Mouse (Mus musculus) kidney, postnatal 4 days (tissue): Measurements from ENCODE around the gene Tmem235.
"Not testable (repeated sequence)": the region's sequence is repeated elsewhere in the genome, so short reads cannot be mapped to it uniquely, and the experiment has no call there.

ENCODE experiments used
- DNase-seq, 2 experiments: peaks; one replicate each; pipeline ENCODE4 v3.0.0; 2021; ENCODE audit warnings: mixed read lengths in 2 of 2

Tmem235 gene

DNA sequence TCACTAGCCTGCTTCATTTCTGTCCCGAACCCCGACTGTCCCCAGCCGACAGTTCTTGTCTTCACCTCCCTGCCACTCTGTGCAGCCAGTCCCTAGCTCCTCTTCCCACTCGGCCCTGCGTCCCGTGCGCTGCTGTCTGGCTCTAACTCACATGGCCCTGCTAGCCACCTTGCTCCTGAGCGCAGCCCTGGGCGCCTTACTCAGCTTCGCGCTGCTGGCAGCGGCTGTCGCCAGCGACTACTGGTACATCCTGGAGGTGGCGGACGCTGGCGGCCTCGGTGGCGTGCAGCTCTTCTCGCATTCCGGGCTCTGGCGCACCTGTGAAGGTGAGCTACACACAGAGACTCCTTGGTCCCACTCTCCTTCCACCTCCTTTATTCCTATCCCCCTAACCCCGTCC, at the start of gene Tmem235:
Gene Tmem235 (plus strand): TSS at position 152 of the 400 bp plus-strand sequence.
- peak; percentile 33 to 45 for DNase-seq

DNA sequence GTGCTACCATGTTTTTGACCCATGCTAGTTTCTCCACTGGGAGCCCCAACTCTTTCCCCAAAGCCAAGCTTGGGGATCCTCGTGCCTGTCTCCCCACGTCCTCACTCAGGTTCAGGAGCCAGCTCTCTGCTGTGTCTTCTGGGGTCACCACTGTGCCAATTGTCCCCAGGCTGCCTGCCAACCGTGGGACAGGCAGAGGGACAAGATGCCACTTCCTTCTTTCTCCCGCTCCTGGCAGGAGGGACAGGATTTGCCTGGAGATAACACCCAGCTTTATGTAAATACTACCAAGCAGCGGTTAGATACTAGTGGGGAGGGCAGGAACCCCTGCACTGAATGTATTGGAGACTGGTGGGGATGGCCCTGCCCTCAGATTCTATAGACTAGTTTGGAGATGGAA, 46.7 kb upstream of the Tmem235 start:
- no peak for DNase-seq

DNA sequence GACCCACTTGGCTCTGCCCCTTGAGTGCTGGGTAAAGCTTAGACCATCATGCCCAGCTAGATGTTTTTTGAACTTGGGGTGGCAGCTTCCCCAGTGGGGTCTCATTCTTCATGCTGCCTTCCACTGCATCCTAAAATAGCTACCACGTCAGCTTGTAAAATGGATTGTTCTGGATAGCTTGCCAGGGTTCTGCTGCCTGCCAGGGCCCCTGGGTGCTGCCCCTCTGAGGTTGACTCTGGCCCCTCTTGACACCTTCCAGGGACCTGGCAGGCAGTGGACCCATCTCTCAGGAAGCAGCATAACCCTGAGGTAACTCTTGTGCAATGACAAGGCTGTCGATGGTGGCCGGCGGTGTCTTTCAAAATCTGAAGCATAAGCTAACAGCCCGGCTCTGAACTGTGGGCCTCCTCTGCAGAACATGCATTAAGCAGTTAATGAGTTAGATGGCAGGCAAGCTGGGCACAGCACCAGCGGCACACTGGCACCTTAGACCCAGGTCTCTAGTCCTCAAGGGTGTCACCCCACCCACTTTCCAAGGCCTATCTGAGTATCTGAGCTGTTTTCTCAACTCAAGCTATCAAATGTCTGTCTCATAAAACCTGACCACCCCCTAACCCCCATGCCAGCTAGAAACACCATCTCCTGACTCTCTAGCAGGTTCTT, 45.7 kb upstream of the Tmem235 start:
- no peak for DNase-seq

DNA sequence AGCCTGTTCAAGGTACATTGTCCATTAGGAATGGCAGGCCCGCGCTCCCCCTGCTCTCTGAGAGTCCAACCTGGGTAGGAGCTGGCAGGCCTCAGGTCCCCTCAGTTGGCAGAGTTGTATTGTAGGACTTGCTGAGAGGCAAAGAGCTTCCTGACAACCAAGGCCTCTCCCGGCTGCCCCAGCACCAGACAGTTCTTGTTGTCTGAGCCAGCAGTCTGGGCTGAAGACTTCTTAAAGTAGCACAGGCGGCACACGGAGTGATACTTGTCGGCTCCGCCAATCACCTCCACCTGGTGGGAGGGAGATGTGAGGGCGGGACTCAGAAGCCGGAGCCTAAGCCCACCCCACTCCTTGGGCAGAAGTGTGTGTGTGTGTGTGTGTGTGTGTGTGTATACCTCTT, 44.7 kb upstream of the Tmem235 start:
- DNase-seq: not testable (repeated sequence)

DNA sequence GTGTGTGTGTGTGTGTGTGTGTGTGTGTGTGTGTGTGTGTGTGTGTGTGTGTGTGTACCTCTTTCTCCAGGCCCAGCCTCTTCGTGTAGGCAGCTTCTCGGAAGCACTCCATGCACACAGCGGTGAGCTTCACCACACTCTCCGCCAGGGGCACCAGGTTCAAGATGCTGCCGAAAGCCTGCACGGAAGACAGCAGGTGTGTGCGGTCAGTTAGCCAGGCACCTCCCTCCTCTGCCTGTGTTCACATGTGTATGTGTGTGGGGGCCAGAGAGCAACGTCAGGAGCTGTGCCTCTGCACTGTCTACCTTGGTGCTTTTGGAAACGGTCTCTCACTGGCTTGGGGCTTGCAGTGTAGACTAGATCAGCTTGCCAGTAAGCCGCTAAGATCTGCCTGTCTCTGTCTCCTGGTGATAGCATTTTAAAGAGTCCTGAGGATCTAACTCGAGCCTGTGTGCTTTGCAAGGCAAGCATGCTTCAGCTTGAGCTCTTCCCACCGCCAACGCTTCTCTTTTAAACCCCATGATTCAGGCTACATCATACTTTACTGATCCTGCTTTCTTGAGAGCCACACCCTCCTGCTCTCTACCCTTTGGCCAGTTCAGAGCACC, 44.1 kb upstream of the Tmem235 start:
- DNase-seq: no peak

DNA sequence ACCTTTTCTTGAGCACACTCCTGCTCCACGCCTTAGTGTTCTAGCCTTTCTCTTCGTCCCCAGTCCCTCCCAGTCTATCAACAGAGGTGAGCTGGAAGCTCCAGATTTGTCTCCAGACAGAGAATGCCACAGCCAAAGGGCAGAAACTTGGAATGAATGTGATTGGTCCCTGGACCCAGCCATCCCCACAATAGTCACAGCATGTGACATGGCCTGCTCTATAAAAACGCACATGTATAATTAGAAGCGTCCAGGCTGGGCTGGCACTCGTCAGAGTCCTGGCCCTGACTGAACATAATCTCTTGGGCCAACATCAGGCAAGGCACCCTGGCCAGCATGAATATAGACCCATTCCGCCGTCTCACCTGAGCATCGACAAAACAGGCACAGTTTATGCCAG, 41.5 kb upstream of the Tmem235 start:
- DNase-seq: no peak

DNA sequence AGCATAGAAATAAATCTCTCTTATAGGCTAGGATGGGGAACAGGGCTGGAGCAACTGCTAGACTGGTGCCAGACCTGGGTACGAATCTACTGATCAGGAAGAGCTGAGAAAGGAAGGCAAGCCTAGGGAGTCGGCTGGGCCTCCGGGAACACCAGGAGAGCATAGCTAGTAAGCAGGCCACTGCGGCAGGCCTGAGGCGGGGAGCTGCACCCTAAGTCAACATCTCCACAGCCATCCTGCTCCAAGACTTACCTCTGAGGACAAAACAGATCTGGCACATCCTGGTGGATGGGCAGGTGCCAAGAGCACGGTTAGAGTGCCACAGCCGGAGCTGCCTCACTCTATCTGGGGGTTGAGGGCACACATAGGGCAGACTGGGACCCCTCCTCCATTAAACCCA, 40.4 kb upstream of the Tmem235 start:
- no peak for DNase-seq

DNA sequence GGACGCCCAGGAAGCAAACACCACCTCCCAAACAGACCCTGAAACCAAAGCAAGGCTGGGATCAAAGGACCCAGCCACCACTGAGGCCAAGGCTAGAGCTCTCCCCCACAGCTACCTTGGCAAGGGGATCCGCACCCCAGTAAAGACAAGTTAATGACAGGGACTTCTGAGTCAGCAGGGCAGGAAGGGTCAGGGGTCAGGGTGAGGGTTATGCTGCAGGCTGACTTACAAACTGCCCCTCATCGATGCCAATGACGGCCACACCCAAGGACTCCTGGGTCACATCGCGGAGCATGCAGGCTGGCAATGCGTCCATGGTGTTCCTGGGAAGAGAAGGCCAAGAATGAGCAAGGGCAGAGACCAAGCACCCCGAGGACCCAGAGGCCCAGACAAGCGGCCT, 38.7 kb upstream of the Tmem235 start:
- no peak for DNase-seq

DNA sequence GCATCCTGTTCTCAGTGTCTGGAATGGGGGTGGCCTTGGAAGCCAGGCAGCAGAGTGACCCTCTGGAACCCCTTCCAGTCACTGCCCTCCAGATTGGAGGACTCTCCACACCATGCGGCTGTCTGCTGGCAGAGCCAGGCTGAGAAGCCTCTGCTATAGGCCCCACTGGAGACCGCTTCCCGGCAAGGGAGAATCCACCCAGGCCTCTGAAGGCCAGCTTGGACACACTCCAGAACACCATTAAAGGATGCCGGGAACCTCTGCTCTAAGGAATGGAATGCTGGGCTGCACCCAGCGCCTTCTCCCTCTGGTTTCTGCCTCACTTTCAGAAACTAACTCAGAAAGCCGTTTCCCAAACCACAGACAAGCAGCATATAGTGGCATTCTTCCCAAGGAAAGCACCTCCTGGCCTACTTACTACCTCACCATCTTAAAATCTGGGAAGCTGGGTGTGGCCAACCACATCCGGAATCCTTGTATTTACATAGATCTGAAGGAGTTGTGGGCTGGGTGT, 37.8 kb upstream of the Tmem235 start:
- DNase-seq: peak; percentile 57 to 69

DNA sequence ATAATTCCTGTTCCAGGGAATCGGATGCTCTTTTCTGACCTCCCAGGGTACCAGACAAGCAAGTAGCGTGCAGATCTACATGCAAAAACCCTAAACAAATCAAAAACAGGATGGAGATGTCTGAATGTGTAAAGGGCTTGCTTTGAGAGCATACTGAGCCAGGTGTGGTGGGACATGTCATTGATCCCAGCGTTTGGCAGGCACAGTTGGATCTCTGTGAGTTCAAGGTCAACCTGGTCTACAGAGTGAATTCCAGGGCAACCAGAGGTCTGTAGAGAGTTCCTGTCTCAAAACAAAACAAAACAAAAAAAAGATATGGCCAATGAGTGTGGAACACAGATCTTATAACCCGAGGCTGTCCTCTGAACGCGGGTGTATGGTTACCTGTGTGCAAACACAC, 37.1 kb upstream of the Tmem235 start:
- no peak for DNase-seq

DNA sequence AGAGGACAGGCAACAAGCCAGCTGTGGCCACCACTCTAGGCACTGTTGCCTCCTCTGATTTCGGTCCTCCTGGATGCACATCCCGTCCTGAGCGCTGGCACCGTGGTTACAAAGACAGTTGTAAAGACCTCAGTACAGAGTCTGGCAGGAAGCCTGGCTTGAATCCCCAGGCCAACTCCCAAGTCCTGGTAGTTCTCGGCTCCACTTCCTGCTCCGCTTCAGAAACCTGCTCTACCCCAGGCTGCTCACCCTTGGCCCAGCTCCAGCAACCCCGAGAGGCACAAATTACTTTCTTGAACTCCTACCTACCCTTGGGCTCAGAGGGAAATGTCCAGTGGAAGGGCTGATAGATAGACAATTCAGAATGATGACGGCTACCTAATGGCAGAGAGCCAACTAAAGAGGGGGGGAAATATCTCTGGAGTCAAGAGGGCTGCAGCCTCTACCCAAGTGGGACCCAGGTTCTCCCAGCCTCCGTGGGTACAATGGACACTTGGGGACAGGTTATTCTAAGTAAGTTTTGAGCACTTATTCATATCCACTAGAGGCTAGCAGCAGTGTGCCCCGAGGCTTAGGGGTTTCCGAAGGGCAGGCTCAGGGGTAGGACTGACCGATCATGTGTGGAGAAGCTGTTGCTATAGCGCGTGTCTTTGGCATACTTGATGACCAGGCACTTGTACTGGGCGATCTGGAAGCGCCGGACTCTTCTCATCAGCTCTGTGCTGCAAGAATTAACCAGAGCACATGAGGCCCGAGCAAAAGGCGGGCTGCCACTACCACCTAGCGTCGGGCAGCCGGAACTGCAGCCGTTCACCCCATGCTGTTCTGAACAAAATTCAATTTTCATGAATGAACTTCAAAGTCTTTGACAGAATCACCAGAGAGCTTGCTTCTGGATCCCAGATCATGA, 36.2 kb upstream of the Tmem235 start:
- peak; percentile 87 to 91 for DNase-seq

DNA sequence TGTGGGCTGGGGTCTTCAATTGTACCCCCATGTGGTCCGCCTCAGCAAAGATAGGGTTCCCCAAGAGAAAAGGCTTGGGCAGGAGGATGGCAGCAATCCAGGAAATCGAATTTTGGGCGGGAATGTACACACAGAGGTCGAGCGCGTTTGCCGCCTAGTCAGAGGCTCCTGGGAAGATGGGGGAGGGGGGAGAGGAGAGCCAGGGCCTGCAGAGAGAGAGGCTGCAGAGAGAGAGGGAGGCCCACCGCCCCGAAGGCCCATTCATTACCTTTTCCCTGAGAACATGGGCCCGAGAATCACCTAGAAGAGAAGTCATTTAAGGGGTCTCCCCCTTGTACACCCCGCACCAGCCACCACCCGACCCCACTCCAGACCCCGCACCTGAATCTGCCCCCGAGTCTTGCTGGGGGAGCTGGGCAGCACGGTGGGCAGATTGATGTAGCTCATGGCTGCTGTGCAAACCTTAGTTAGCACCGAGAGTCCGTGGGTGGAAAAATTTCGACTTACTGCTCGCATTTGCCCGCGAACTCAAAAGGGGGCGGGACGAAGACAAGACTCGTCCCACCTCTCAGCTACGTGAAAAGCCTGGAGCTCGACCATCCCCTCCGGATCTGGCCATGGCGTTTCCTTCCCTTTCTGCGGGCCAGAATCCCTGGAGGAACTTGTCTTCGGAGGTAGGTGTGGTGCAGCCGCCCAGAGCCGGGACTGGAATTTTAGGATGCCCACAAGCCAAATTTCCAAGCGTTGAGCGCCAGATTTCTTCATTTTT, 35.0 kb upstream of the Tmem235 start, which contains the start of the genes Afmid and Tk1:
Gene Afmid (plus strand): TSS at position 592 of the 769 bp plus-strand sequence.
Gene Tk1 (minus strand): TSS at position 760 of the 769 bp plus-strand sequence.
- DNase-seq: peak; percentile 85 to 91

DNA sequence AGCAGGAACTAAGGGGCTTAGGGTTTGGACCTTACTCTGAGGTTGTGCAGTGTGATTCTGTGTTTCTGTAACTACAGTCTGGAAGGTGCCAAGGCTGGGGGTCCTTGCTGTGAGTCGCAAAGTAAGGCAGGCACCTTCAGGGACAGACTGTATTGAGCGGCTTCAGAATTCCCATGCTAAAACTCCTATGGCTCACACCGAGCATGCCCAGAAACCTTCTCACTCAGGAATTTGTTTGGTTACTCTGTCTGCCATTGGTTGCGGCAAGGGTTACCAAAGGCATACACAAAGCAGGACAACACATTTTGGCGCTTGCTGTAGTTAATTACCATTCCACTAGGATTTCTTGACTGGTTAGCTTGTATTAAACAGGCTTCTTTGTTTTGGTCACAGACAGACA, 34.4 kb upstream of the Tmem235 start:
- no peak for DNase-seq

DNA sequence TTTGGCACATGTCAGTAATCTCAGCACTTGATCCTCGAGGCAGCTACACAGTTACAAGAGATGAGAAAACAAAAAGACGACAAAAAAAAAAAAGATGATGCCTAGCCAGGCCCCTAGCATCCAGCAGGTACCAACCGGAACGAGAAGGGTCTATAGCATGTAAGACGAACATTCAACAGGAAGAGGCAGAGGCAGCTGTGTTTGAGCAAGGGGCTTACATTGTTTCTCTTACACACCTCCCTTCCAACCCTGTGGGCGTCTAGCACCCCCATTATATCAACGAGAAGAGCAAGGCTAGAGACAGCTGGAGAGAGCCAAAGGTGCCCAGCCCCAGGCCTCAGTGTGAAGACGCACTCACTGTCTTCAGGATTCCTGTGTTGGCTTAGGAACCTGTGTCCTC, 33.6 kb upstream of the Tmem235 start:
- no peak for DNase-seq

DNA sequence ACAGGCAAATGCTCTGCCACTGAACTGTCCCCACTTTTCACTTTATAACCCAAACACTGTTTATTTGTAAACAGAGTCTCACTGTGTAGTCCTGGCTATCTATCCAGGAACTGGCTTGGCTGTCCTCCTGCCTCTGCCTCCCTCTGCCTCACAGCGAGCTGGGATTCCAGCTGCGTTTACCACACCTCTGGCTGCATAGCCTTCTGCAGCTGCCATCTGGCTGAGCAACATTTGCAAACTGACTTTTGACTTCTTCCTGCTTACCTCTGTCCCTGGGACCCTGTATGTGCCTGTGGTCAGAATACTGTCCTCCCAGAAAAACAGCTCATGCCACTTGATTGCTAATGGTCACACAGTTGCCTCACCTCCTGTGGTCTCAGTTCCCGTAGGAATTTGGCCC, 33.2 kb upstream of the Tmem235 start:
- DNase-seq: no peak

DNA sequence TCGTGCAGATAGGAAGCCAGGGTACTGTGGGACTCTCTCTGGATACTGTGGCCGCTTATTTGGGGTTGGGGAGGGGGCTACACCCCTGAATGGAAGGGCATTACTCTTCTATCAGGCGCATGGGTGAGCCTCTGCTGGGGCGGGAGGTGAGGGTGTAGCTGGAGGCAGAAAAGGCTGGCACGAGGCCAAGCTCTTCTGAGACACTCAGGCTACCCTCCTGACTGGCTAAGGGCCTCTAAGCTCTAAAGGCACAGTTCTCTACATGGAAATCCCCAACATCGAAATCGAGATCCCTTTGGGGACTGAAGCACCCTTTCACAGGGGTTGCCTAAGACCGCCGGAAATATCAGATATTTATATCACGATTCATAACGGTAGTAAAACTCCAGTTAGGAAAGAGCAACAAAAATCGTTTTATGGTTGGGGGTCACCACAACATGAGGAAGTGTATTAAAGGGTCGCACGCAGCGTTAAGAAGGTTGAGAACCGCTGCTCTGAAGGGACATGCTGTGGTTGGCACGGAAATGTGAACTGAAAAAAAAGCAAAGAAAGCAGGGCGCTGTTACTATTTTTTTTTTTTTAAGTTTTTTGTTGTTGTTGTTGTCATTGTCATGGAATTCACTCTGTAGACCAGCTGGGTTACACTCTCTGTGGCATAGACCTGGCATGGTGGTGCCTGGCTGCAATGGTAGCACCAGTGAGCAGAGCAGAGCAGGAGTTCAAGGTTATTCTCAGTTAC, 32.2 kb upstream of the Tmem235 start:
- peak; percentile 60 to 76 for DNase-seq

DNA sequence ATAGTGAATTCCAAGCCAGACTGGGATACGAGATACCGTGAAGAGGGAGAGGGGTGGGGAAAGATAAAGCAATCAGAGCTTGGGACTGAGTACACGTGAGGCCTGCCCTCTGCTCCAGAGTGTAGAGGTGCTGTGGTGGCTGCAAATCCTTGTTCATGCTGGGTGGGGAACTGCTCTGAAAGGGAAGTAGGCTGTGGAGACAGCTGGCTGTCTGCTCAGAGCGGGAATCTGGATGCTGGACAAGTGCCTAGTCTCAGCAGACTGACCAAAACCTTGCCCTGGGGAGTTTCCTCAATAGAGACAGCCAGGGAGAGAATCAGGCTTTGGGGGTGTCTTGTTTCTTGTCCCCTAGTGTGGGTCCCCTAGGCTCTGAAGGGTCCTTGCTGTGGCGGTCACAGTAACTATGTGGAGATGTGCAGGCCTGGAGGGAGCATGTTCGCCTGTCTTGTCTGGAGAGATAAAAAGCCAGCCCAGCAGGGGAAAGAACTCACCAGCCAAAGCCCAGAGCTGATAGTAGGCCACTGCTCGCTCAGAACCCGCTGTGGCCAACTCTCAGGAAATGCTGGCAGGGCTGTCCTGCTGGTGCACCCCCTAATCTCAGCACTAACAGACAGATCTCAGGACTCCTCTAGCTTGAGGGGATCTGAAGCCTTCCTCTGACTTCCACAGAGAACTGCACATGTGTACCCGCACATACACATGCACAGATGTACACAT, 31.5 kb upstream of the Tmem235 start:
- DNase-seq: peak; percentile 50 to 66

DNA sequence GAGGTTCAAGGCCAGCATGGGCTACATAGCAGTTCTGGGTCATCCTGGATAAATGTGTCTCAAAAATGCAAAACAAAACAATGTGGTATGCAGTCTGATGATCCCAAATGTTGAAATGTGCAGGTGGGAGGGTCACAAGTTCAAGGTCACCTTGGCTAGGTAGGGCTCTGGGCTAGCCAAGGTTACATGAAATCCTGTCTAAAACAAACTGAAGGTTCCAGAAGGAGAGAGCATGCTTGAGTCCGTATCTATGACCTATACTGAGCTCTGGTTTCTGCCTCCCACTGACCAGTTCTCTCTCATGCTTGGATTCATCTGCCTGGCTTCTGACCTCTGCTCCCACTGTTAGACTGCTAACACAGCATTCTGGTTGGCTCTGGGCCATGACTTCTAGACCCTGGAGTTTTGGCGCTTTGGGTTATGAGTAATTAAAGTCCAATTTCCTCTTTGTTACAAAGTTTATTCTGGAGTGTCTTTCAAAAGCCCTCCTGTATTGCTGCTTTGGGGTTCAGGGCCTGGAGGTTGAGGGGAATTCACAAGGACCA, 30.8 kb upstream of the Tmem235 start:
- peak; percentile 76 to 85 for DNase-seq

DNA sequence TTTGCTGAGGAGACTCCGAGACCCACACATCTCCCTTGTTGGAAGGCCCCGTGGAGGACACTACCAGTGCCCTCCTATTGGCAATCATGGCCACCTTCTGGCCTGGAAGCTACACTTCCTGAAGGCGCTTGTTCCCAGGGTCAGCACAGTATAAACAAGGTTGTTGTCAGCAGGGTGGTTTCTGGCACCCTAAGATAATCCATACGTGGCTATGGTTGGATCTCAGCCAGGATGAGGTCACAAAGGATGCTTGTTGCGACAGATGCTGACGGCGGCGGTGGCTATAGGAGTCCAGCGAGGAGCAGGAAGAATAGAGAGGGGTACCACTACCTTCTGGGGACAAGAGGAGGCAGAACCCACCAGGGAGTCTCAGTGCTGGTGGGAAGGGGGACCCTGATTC, 30.2 kb upstream of the Tmem235 start:
- no peak for DNase-seq

DNA sequence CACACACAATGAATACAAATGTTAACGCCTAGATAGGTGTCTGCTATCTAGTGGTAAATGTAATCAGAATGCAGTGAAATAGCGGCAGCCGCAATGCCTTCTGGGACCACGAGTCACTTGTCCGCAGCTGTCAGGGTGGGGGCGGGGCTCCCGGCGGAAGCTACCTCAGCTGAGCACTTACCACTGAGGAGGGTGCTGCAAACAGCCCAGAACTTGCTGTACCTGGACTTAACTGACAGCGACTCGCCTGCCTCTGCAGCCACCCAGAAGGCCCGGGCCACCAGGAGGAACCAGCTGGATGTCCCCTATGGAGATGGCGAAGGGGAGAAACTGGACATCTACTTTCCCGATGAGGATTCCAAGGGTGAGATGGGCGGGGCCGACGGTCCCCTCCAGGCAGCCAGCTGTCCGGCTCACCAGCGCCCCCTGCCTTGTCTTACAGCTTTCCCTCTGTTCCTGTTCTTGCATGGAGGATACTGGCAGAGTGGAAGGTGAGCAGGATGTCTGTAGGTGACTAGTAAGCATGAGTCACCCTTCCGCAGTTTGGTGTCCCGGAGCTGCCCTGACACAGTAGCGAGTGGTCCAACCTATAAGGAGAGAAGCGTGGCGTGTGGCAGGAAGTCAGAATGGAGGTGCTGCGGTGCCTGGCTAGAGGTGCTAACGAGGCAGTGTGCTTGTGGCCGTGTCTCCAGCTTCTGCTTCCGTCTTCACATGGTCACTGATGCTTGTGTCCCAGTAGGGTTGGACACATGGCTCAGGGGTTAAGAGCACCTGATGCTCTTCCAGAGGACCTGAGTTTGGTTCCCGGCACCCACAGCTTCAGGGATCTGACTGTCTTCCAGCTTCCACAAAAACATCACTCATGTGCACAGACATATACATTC, 28.2 kb upstream of the Tmem235 start:
- peak; percentile 86 to 90 for DNase-seq
